Mouse (Mus musculus) thymus, postnatal 0 days (tissue): ENCODE measurements around the gene Dgkg. TPM values are rescaled to one million over a fixed set of nuclear protein-coding genes. Genes with fewer than 3 reads are reported as not detected.

ENCODE experiments used
- DNase-seq: peaks from one replicate; pipeline ENCODE4 v3.0.0-alpha.2; 2015; ENCODE audit warnings: low spot score
- polyA plus RNA-seq: library from polyadenylated mRNA; unstranded; fragments of >200 nt; fragmentation: Nextera tagmentation; extraction: Ambion mirVana; gene quantifications from 2 replicates; pipeline ENCODE4 v1.2.1, GENCODE M21; 2015

Dgkg gene
- polyA plus RNA-seq, 1 experiment from 2014 or later = 5.6 TPM

DNA sequence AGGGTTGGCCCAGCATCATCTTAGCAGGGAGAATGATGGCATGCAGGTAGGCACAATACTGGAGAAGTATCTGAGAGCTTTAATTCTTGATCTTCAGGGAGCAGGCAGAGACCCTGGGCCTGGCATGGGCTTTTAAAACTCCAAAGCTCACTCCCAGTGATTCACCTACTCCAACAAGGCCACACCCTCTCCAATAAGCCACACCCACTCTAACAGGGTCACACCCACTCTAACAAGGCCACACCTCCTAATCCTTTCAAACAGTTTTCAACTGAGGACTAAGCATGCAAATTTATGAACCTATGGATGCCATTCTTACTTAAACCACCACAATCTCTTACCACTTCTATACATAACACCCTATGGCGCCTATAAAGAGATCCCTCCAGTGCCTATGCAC lies 11.8 kb downstream of the Dgkg start:
- DNase-seq = no peak

DNA sequence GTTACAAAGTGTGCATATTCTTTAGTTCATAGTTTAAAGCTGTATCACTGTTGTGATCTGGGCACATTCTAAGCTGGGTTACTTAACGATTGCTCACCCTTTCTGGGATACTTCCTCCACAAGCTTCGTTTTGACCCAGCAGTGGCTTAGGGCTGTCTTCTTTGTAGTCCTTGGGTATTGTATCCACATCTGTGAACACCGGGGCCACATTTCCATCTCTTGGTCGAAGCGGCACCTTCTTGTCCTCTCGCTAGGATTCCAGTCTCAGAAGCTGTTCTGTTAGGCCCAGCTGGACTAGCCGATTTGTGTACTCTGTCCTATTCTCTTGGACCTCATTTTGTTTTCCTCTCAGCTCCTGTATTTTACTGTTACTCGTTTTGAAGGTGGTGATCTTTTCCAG lies 13.6 kb downstream of the Dgkg start:
- DNase-seq = no peak

DNA sequence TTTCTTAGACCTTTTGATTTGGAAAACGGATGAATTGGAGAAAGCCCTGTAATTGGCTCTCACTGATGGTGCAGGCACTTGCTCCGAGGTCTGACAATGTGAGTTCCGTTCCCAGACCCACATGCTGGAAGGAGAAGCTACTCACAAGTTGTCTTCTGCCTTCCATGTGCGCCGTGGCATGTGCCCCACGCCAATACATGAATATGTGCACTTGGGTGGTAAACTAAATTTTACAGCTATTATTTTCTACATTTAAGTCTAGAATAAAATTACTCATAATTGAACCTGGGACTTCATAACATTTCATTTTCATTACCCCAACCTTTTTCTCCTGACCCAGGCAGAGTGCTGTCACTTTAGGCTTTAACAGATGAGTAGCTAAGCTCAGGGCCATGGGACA lies 14.1 kb downstream of the Dgkg start:
- no peak for DNase-seq

DNA sequence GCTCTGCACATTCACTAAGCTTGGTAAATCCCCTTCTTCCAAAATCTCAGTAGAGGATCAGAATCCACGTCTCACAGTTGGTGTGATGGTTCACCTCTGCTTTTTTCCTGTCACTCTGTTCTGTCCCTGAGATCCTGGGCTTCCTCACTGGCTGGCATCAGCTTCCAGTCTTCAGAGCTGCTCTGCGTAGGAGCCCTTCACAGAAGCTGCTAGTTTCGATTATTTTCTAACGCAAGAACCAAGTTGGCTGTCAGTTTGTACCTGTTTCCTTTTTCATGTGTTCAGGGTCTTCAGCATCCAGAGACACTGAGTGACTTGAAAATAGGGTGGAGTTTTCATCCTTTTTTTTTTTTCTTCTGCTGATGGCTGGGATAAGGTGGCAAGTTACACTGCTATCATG lies 15.0 kb downstream of the Dgkg start:
- no peak for DNase-seq

DNA sequence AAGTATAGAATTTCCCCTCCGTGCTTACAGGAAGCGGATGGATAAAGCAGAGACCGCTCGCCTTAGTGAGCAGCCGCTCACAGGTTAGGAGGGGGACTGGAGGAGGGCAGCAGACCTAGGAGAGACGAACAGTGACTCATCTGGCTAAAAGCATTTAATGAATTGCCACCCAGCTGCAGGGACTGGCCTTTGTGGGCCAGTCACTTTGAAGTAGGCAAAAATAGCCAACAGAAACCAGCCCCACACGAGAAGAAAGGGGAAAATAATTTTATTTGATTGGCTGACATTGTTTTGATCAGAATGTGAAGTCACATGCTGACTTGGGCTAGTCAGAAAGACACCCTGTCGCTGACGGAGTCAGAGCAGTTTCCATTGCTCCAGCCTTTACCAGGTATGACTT lies 15.4 kb downstream of the Dgkg start:
- DNase-seq = no peak

DNA sequence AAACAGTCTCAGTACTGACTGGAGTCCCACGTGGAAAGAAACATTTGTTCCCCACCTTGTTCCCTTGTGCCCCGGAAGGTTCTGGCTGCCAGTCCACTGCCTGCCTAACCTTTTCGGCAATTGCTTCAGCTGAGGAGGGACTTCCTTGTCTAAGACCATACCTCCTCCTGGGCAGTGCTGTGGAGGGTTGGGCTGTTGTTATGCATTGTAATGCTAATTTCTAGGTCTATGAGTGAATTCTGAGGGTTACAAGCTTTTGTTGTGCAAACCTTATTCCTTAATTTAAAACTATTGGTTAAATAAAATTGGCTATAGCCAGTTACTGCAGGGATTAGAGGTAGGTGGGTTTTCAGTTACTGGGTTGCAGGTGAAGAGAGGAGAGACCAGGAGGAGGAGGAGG lies 19.7 kb downstream of the Dgkg start:
- no peak for DNase-seq

DNA sequence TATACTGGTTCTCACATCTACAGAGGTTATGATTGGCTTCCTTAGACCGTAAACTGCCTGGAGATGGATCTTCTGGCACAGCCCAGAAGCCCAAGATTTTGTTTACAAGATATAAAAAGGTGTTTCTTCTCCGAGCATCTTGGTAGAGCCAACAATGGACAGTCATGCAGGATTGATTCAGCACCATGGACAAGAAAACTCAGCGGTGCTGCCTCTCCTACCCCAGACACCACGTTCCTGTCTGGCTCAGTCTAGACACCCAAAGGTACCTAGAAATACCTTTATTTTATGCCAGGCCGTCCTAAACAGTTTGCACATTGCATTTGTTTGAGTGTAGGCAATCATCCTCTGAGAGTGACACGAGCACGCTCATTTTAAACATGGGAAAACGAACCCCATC lies 21.3 kb downstream of the Dgkg start:
- DNase-seq = no peak

DNA sequence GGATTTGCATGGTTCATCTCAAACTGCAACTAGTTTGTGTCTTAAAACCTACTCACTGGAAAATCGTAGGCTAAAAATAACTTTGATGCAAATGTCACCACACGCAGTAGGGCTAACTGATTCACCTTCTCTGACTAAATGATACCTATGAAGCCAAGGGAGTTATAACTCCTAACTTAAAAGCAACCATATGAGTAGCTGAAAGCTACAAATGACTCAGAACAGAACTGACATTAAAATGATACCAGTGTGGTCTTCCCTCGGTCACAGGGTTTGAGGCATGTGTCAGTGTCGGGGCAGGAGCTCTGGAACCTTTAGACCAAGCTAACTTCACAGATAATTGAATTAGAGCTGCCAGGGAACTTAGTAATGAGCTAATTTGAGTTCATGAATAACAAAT lies 24.0 kb downstream of the Dgkg start:
- no peak for DNase-seq

DNA sequence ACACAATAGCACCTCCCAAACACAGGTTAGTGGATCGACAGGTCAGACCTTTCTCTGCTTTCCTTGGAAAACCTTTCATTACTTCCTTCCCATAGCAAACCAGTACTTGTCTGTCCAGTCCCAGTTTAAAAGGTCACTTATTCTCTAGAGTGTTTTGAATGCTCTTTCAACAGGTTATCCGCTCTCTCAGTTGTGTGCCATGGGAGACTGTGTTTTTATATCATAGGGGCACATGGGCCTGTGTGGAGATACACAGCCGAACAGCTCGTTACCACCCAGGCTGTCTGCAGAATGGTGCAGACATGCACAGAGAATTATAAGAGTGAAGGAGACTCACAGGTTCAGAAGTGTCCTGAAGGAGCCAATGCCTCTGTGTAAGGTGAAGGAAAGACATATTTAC lies 26.7 kb downstream of the Dgkg start:
- DNase-seq = no peak

DNA sequence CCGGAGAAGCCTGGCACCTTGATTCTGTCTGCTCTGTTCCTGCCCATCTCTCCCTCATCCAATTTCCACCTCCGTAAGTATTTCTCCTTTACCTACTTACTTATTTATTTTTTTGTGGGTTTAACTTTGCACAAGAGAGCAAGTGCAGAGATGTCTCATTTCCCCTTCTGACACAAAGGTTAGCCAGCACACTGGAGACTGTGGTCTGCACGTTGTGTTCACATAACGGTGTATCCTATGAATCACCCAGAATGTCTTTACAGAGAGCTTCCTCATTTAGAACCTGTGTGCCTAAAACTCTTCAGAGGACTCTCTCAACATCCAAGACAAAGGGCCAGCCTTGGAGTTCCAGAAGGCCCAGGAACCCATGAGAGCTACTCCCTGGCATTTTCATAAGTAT lies 27.1 kb downstream of the Dgkg start:
- no peak for DNase-seq

DNA sequence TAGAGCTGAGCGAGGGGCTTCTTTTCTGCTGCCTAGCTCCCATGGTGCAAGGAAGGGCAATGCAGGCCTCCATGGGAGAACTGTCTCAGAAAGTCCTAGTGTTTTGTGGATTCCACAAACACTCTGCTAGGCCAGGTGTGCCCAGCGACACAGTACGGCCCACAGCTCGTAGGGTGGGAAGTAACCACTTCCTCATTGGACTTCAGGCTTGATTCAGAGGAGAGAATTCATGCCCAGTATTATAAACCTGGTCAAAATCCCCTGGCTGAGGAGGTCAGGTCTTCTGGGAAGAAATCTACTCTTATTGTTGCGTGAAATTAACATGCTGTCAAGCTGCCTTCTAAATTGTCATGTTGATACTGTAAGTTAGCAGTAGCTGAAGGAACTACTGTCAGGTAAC lies 31.0 kb downstream of the Dgkg start:
- DNase-seq = no peak

DNA sequence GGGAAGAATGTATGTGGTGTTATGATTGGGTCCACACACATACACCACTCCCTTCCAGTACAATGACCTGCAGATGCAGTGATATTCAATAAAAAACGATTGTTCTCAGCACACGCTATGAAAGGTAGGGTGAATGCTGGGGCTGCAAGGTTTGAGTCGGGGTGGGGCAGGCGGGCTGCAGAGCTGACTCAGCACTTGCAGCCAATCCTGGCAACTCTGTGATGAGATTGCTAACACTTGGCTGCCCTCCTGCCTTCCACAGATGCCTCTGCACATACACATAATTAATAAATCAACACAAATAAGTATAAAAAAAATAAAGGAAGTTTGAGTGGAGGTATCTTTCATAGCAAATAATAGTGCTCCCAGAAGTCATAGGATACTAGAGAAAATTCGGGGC lies 31.6 kb downstream of the Dgkg start:
- no peak for DNase-seq

DNA sequence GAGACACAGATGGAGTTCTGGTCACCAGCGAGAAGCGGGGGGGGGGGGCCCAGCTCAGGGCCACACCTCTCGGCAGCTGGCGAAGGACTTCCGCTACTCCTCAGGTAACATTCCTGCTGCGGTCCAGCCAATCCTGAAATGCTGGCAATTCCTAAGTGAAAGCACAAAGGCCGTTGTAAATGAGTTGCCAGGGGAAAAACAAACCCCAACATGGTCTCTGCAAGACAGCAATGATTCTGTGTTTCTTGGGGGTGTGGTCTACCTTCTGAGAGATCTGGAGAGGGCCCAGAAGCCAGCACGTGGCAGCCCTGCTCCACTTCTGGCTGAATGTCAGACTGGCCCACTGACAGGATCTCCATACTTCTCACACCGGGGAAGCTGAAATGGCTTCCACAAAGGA lies 34.7 kb downstream of the Dgkg start:
- no peak for DNase-seq

DNA sequence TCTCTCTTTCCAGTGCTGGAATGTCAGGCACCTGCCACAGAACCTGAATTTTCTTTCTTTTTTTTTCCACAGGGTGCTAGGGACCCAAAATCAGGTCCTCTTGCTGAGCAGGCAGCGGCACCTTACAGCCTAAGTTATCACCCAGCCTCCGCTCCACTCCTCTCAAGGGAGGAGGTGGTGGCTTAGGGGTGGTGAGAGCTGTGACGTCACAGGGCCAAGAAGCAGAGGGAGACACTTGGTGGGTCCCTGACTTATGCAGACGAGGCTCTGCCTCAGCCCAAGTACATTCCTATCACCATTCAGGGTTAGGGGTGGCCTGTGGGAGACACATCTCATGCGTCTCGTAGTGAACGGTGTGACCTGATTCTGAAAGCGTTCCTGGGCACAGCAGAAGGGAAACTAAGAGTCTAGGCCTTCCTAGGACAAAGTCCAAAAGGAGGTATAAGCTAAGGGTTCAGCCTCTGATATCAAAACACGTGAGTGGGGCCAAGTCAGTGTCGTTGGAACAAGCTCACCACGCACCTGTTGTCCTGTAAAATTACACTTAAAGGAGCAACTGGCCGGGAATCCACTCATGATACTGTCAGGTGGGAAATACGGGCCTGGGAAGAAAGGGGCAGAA lies 35.6 kb downstream of the Dgkg start:
- DNase-seq = no peak

DNA sequence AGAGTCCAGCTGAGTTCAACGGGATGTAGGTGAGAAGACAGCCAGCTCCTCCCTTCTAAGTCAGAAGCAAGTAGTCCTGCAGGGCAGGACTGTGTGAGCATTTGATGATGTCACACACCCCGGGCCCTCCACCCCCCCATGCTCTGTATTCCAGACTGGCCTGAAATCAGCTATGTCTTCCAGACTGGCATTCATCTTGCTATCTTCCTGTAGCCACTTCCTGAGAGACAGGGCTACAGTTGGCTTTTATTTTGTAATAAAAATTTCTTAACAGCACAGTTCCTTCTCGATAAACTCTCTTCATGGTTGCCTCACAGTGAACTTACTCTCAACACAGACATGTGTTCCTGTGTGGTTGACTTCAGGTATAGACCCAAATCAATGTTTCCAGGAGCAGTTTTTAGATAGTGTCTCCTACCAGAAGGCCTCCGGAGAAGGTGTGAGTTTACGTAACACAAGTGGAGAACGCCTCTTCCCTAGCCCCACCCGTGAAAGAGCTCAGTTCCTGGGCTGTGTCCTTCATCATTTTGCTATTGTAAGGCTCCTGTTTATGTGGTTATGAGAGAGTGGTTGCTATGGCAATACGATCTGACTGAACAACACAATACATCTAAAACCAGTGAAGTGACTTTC lies 38.5 kb downstream of the Dgkg start:
- DNase-seq = no peak

DNA sequence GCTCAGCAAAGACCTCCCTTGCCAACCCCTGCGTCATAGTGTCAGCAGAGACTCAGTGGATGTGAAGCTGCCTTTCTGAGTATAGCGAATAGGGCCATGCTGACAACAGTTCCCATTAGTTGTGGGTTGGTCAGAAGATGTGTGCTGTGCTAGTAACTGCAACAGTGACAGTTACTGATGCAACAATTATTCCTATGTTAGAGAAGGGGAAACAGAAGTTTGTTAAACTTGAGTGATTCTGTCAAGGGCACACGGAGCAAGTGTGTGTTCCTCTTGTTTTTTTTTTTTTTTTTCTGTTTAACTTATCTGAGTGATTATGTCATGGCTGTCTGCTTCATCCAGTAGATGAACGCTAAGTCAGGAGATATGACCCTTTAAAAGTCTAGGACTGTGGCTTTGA lies 41.2 kb downstream of the Dgkg start:
- no peak for DNase-seq

DNA sequence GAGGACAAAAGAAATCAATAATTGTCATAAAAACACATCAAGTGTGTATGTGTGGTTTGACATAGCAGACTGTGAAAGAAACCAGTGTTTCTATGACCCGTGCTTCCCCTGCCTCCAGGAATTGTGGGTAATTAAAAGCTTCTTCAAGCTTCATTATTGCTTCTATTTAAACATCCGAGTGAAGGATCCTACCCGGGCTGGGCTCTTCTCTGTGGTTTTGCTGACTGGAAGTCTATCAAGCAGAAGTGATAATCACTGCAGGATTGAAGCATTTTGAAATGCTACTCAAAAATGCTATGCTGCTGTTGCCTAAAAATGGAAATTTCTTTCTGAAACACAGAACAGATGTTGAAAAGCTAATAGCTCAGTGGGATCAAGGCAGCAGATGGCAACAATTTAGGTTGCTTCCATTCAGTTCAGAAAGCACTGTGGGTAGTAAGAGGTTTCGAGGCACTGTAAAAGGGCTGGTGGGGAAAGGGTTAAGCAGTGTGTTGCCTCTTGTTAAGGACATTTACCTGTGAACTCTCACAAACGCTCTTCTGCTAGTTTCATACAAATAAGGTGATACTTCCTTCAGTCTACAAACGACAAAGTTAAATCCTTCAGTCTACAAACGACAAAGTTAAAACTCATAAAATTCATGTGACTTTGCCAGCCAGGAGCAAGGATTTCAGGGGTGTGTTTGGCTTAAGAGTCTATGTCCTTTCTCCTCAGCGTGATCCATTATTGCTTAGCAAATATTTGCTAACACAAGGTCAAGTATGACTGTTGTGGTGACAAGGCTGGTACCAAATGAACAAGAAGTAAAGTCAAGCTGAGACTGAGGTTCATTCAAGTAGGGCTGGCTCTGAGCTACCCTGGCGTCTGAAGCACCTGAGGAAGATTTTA lies 43.6 kb downstream of the Dgkg start:
- DNase-seq = no peak

DNA sequence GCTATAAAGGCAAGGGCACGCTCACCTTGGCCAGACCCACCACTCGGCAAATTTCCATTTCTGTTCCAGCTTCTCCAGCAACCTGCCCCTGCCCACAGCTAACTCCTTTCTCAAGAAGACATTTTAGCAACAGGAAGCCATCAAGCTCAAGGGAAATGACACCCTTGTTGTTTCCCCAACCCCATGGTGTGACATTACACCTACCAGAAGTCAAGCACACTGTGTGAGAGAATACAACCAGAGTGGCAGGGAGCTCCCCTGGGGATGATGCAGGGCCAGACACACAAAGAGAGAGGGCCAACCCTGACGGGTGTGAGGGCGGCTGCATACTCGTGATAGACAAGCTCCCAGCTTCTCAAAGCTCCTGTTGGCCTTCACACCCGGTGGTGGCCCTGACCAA lies 49.0 kb downstream of the Dgkg start:
- no peak for DNase-seq

DNA sequence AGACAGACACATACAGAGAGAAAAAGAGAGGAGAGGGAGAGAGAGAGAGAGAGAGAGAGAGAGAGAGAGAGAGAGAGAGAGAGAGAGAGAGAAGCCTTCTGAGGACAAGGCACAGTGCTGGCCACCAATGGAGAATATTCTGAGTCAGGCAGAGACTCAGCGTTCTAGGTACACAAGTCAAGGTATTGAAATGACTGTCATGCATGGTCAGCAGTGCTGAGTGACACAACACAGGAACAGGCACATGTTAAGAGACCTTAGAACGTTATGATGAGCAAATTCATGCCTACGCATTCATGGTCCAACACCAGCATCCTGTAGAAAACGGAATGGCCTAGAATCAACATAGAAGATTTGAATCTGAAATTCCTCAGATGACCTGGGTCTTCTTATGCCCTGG lies 50.0 kb downstream of the Dgkg start:
- DNase-seq = no peak

DNA sequence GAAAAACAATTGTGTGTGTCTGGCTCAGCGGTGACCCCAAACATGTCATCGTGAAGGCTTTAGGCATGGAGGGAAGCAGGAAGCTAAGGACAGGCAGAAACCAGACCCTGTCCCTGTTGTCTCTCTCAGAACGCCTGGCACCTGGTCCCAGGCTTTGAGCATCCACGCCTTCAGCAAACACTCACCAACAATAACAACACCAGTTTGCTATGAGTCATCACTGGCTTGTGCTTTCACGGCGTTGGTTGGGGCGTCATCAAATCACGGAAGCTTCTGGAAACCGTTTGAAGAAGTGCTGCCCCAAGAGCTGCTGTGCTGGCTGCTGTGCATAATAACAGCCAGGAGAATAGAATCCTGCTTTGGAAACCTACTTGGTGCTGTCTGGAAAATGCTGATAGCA lies 54.6 kb downstream of the Dgkg start:
- no peak for DNase-seq

DNA sequence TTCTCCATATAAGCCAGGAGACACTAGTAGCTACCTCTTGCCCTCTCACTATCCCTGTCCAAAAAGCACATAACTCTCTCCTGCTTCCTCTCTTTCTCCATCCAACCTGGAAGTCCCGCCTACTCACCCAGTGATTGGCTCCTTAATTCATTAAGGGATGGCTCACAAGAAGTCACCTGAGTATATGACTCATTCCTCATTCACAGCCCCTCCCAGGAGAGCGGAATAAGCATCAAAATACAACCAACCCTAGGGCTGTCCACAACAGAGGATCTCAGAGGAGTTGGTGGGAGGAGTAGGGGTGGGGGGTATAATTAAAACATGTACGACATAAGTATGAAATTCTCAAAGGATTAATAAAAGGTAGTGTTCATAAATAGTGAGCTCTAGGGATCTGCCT lies 55.3 kb downstream of the Dgkg start:
- DNase-seq = no peak

DNA sequence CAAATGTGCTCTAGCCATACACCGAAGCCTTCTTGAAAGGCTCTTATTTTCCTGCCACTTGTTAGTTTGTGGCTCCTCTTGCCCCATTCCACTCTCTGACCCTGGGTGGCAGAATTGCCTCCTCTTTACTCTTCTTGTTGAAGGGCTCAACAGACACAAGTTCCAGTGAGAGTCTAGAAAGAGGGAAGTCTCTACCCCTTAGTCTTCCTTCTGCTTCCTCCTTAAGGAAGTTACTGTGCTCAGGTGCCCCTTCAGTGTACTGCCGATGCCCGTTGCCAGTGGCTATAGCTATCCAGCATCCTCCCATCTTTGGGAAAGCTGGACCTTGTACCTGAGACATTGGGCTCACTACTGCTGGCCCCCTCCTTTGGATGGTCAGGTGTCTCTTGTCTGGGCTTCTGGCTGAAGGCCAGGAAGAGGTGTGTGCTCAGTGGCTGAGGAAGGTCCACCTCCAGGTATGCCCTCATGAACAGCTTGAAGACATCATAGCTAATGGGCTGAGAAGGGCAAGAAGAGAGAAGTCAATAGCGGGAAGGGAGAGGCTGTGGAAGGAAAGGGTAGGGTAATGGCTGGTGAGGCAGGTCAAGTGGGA lies 56.8 kb downstream of the Dgkg start:
- DNase-seq = no peak
